In genomic region chr3:120472687-120473644, GRCm38 (mm10) we compare ENCODE assay signal across 8 mouse cellular contexts.
DNase-seq lines count a peak whose midpoint lies in the region; ATAC-seq lines count a peak whose summit lies in the region.

No protein-coding gene starts in this region.

- ATAC-seq in heart, embryonic 11.5 days (replicated peaks; ENCODE audit: insufficient number of reproducible peaks, low FRiP score, low TSS enrichment), result peak; percentile 46; the same call in 1 of the 2 replicates
- peak; percentile 46; the same call in 1 of the 2 replicates for ATAC-seq in neural tube, embryonic 14.5 days (ENCODE audit: low read depth)
- ATAC-seq in hindbrain, embryonic 12.5 days (ENCODE audit: low FRiP score), result peak; percentile 68
- ATAC-seq in megakaryocyte, adult 5-6 weeks (ENCODE audit: poor library complexity, severe bottlenecking), result no peak

- H3K27me3 ChIP-seq in heart, embryonic 11.5 days (ENCODE audit: control insufficient read depth, insufficient read depth, low read length), result no peaks in the 10 kb centered on the region
- H3K27me3 ChIP-seq in neural tube, embryonic 14.5 days (ENCODE audit: control insufficient read depth, insufficient read depth, low read length), result no peaks in the 10 kb centered on the region
- H3K27me3 ChIP-seq in hindbrain, embryonic 12.5 days, result no peaks in the 10 kb centered on the region

- peak overlapping the region; percentile 29; the same call in 1 of the 2 replicates for H3K27ac ChIP-seq in heart, embryonic 11.5 days (ENCODE audit: low read depth, low read length)
- H3K27ac ChIP-seq in neural tube, embryonic 14.5 days (ENCODE audit: low read depth, low read length), result no peak overlapping the region
- H3K27ac ChIP-seq in hindbrain, embryonic 12.5 days, result peak overlapping the region; percentile 58

- H3K9ac ChIP-seq in heart, embryonic 11.5 days (ENCODE audit: low read depth, low read length), result no peak overlapping the region
- no peak overlapping the region for H3K9ac ChIP-seq in neural tube, embryonic 14.5 days (replicated peaks; ENCODE audit: low read depth, low read length)
- H3K9ac ChIP-seq in hindbrain, embryonic 12.5 days, result no peak overlapping the region

- peak overlapping the region; percentile 9 for H3K4me2 ChIP-seq in heart, embryonic 11.5 days
- no peak overlapping the region for H3K4me2 ChIP-seq in neural tube, embryonic 14.5 days (ENCODE audit: low read depth, low read length)
- no peak overlapping the region for H3K4me2 ChIP-seq in hindbrain, embryonic 12.5 days (replicated peaks)

- DNase-seq in heart, adult 18-20 months, result no peak
- DNase-seq in neural tube, embryonic 10.5 days (ENCODE audit: extremely low spot score, low spot score), result no peak
- DNase-seq in retina, embryonic 14.5 days (ENCODE audit: low spot score), result peak; percentile 26
- DNase-seq in gastrocnemius, adult 18-20 months (ENCODE audit: low spot score), result no peak

- WGBS in heart, embryonic 11.5 days (ENCODE audit: insufficient replicate concordance), result 50% methylated on average over 13 of the region's 13 CpGs
- 66% methylated on average over 13 of the region's 13 CpGs for WGBS in neural tube, embryonic 14.5 days
- WGBS in hindbrain, embryonic 12.5 days, result 56% methylated on average over 13 of the region's 13 CpGs

- no peaks in the 10 kb centered on the region for H3K9me3 ChIP-seq in heart, embryonic 11.5 days (replicated peaks; ENCODE audit: control insufficient read depth, low read length)
- H3K9me3 ChIP-seq in neural tube, embryonic 14.5 days (ENCODE audit: control insufficient read depth, low read length), result no peaks in the 10 kb centered on the region
- no peaks in the 10 kb centered on the region for H3K9me3 ChIP-seq in hindbrain, embryonic 12.5 days (replicated peaks)

- no peak overlapping the region for H3K4me3 ChIP-seq in heart, embryonic 11.5 days (ENCODE audit: low read depth, low read length)
- H3K4me3 ChIP-seq in neural tube, embryonic 14.5 days (ENCODE audit: low read depth, low read length), result no peak overlapping the region
- H3K4me3 ChIP-seq in hindbrain, embryonic 12.5 days, result no peak overlapping the region

- no peaks in the 10 kb centered on the region for H3K4me1 ChIP-seq in heart, embryonic 11.5 days (ENCODE audit: control insufficient read depth, insufficient read depth, low read length)
- H3K4me1 ChIP-seq in neural tube, embryonic 14.5 days (ENCODE audit: control insufficient read depth, insufficient read depth, low read length), result no peaks in the 10 kb centered on the region
- peaks cover 20% of the 10 kb centered on the region for H3K4me1 ChIP-seq in hindbrain, embryonic 12.5 days

- H3K36me3 ChIP-seq in heart, embryonic 11.5 days (ENCODE audit: control insufficient read depth, insufficient read depth, low read length), result no peaks in the 10 kb centered on the region
- H3K36me3 ChIP-seq in neural tube, embryonic 14.5 days (ENCODE audit: control insufficient read depth, insufficient read depth, low read length), result no peaks in the 10 kb centered on the region
- H3K36me3 ChIP-seq in hindbrain, embryonic 12.5 days, result no peaks in the 10 kb centered on the region
